Mouse (Mus musculus) bone marrow macrophage, adult 2 months (primary cell): ENCODE results near the gene Banp. TPM values are rescaled to one million over a fixed set of nuclear protein-coding genes. Genes with fewer than 3 reads are reported as not detected.

Source experiments
- H3K27ac ChIP-seq: 2 replicates; pipeline ENCODE4 v1.5.1; 2012; ENCODE audit warnings: low read depth, low read length; ENCODE audit not compliant: insufficient read depth
- H3K4me1 ChIP-seq: 2 replicates; pipeline ENCODE4 v1.6.1; 2012; ENCODE audit warnings: low read length; ENCODE audit not compliant: control insufficient read depth, insufficient read depth
- H3K4me3 ChIP-seq: 2 replicates; pipeline ENCODE4 v1.5.1; 2012; ENCODE audit warnings: mild to moderate bottlenecking, low read length, moderate library complexity; ENCODE audit not compliant: insufficient read depth
- CTCF ChIP-seq: IDR thresholded peaks from 2 replicates; pipeline ENCODE4 v1.5.1; 2012; ENCODE audit warnings: low read depth, mild to moderate bottlenecking, low read length, moderate library complexity
- POLR2A ChIP-seq: IDR thresholded peaks from 2 replicates; pipeline ENCODE4 v1.6.1; 2012; ENCODE audit warnings: mild to moderate bottlenecking, low read depth, low read length, borderline replicate concordance
- polyA plus RNA-seq: library from polyadenylated mRNA; stranded (reverse); fragments of >200 nt; gene quantifications from 2 replicates; pipeline ENCODE4 v1.2.4, GENCODE M21; 2012; ENCODE audit not compliant: missing spikeins, insufficient read depth, insufficient read length

The Banp gene
- polyA plus RNA-seq, 1 experiment = 19.9 TPM

GRCm38 (mm10) chr8:122071193-122071592 lies 121.6 kb downstream of the Banp start:
- H3K4me1 ChIP-seq = no peaks in the 10 kb centered on the region
- no peak overlapping the region for H3K4me3 ChIP-seq
- TF ChIP-seq POLR2A = no peak
- TF ChIP-seq CTCF = no peak
- H3K27ac ChIP-seq = no peak overlapping the region

DNA sequence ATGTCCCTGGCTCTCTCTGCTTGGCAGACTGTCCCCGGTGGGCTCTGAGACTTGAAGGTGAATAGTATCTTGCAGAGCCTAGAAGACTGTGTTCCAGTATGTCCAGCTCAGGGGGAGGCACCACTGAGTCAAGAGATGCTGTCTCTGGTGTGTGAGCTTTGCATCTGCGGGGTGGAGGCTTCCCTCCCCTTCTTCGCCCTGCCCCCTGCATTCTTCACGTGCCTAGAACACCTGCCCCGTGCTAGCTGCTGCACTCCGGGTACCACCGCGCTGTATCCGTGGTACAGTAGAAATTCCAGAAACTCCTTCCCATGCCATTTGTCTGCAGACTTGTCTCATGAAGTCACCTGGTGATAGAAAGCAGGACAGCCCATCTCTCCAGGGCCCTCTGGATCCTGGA lies 124.4 kb downstream of the Banp start:
- no peak overlapping the region for H3K27ac ChIP-seq
- H3K4me3 ChIP-seq = no peak overlapping the region
- 0 out of 2 replicates have a peak, but pooled peaks cover 2% of the 10 kb centered on the region for H3K4me1 ChIP-seq
- TF ChIP-seq CTCF (no peak), POLR2A (no peak)

- H3K4me3 ChIP-seq = no peak overlapping the region
- TF ChIP-seq POLR2A (no peak), CTCF (no peak)
- H3K4me1 ChIP-seq = 0 out of 2 replicates have a peak, but pooled peaks cover 2% of the 10 kb centered on the region
- H3K27ac ChIP-seq = no peak overlapping the region
Observed at GRCm38 (mm10) chr8:122074442-122074841, 124.9 kb downstream of the Banp start.

- TF ChIP-seq POLR2A (no peak), CTCF (no peak)
Observed at GRCm38 (mm10) chr8:122074977-122075376, 125.4 kb downstream of the Banp start.

GRCm38 (mm10) chr8:122076183-122076842 lies 126.8 kb downstream of the Banp start:
- 0 out of 2 replicates have a peak, but pooled peaks cover 2% of the 10 kb centered on the region for H3K4me1 ChIP-seq
- TF ChIP-seq CTCF (no peak), POLR2A (no peak)

More at GRCm38 (mm10) chr8:122074977-122075376, 125.4 kb downstream of the Banp start:
- H3K27ac ChIP-seq = no peak overlapping the region
- H3K4me3 ChIP-seq = no peak overlapping the region
- 0 out of 2 replicates have a peak, but pooled peaks cover 2% of the 10 kb centered on the region for H3K4me1 ChIP-seq

DNA sequence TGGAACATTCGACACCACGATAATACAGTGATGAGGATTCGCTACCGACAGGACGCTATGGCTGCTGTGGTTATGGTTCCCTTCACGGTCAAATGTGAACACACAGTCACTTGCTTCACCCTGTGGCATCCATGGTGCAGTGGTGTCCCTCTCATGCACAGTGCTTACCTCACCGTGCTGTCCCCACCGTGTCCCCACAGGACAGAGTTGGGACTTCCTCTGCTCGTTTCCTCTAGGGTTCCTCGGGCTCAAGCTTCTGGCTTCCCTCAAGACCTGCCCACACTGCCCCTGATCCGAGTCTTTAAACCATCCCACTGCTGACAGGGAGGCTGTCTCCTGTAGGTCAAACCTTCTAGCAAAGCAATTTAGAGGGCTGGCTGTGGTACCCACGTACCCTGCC lies 128.8 kb downstream of the Banp start:
- Histone ChIP-seq H3K4me1 (0 out of 2 replicates have a peak, but pooled peaks cover 2% of the 10 kb centered on the region), H3K4me3 (no peak overlapping the region), H3K27ac (no peak overlapping the region)
- TF ChIP-seq POLR2A (no peak), CTCF (no peak)

More at GRCm38 (mm10) chr8:122076183-122076842, 126.8 kb downstream of the Banp start:
- H3K4me3 ChIP-seq = no peak overlapping the region
- no peak overlapping the region for H3K27ac ChIP-seq

Other genes with a start within 250 kb of the Banp start
- not detected in 2 replicates for gene Jph3, start 220.1 kb upstream of the Banp start, polyA plus RNA-seq
- 19.9 and 20.8 TPM in 2 replicates for gene Klhdc4, start 120.2 kb upstream of the Banp start, polyA plus RNA-seq
- 1.9 and 2.4 TPM in 2 replicates for gene Slc7a5, start 42.1 kb upstream of the Banp start, polyA plus RNA-seq
- not detected in 2 replicates for gene Car5a, start 4.8 kb upstream of the Banp start, polyA plus RNA-seq